Mouse (Mus musculus) gastrocnemius, postnatal 36 days (tissue): ENCODE measurements around the gene Prdm16. TPM values are rescaled to one million over a fixed set of nuclear protein-coding genes. Genes with fewer than 3 reads are reported as not detected.

Experiments used
- DNase-seq, 2 experiments: peaks; one replicate each; pipeline ENCODE4 v3.0.0; 2022
- intact Hi-C: fragments of 180-260 bp; cut with DNase I; formaldehyde crosslinking; loops from one replicate; pipeline ENCODE4 v1.15.1; 2025
- total RNA-seq, 2 experiments: library from RNA; stranded (reverse); gene quantifications; 2 replicates each; pipeline ENCODE4 v1.2.3; 2021

Prdm16 gene
- total RNA-seq, 2 experiments from 2014 or later: 1.3 to 2.4 TPM

- DNase-seq: no peak
- intact Hi-C loops: no loop called here
These were observed 66.8 kb downstream of the Prdm16 start for GRCm38 (mm10) chr4:154569845-154570244.

DNA sequence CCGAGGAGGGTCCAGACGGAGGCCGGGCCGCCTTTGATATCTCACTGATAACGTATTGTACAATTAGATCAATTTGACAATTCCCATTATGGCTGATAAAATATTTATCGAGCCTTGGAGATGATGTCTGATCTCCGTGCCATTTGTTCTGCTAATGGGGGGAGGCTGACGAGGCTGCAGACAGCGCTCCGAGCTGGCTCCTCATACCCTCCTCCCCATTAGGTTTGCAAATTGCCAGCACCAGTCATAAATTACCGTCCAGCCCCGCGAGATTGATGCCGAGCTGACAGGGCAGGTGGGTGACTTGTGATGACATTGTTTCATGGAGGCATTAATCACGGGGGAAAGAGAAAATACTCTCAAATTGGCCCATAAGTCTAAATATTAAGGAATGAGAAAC, 67.9 kb downstream of the Prdm16 start:
- no peak for DNase-seq
- intact Hi-C loops: no loop called here

DNA sequence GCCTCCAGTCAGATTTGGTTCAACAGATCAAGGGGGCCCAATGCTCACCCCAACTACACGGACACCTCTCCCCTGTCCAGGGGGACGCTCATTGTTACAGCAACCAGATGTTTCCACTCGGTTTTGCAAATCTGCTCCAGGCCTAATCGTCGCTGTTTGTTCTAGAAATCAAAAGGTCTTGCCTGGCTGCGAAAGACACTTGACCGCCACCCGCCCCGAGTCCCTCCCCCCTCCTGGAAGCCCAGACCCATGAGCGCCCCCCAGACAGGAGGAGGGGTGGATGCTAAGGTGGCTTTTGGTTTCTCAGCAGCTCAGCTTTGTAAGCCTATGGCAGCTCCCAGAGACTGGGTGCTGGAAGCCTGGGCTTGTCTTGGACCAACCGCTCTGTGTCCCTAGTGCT, 68.7 kb downstream of the Prdm16 start:
- no peak for DNase-seq
- intact Hi-C loops: no loop called here

DNA sequence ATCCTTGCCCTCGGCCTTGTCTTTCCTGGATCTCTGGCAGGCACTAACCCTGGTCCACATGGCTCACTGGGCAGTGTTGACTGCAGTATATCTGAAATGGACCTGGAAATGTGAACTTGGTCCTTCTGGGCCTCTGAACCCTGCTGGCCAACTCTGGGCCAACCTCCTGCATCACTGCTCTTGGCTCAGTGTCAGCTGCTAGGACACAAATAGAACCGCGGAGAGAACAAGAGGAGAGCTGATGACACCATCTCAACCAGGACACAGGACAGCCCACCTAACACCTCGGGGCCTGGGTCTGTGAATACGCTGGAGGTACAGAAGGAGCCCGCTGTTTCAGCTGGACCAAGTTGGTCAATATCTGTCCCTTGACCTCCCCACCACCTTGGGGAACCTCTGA, 73.5 kb downstream of the Prdm16 start:
- no peak for DNase-seq
- intact Hi-C loops: no loop called here

GRCm38 (mm10) chr4:154558041-154558440, 78.6 kb downstream of the Prdm16 start:
- no peak for DNase-seq
- intact Hi-C loops: no loop called here

DNA sequence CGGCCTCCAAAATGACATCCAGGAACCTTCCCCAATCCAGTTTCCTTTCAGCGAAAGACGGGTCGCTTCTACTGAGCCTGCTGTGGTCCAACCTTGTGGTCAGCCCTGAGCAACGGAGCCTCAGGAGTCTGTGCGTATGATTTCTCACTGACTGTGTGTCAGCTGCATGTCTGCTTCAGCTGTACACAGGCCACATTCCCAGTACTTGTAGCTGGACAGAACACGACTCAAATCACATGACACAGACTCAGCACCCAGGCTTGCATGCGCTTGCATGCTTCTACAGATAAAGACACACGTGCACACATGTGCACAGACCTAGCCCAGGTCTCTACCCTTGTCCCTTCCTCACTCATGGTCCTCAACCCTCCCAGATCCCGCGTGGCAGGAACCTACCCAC, 79.5 kb downstream of the Prdm16 start:
- DNase-seq: no peak
- intact Hi-C loops: no loop called here

- DNase-seq: no peak
- intact Hi-C loops: no loop called here
These were observed 80.3 kb downstream of the Prdm16 start for GRCm38 (mm10) chr4:154556418-154556817.

- DNase-seq: no peak
- intact Hi-C loops: no loop called here
These were observed 86.7 kb downstream of the Prdm16 start for GRCm38 (mm10) chr4:154549961-154550393.

- DNase-seq: no peak
- intact Hi-C loops: no loop called here
These were observed 87.2 kb downstream of the Prdm16 start for GRCm38 (mm10) chr4:154549497-154549896.

DNA sequence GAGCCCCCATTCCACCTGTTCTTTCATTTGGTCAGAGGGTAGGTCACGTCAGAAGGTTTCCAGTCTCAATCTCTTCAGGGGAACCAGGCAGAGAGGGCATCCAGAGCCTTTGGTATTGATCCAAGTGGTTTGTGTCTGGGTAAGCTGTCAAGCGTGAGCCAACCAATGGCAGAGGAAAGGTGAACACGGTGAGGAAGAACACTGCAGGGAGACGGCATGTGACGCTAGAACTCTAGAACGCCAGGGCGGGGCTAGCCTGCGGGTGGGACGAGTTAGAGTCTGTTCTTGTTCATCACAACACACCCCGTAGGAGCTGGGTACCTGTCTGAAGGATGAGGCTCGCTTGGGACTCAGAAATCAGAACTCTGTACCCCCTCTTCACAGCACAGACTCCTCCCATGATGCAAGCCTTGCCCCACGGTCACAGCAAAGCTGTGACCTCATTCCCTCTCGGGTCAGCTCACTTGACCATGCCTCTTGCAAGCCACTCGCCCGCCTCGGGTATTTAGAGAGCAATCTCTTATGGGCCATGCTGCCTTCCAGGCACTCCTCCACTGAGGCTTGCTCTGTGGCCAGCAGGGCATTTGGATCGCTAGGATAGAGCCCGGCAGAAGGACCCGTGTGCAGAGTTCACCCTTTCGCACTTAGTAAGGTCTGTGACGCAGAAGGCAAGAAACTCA, 89.4 kb downstream of the Prdm16 start:
- DNase-seq: no peak
- intact Hi-C loops: no loop called here

- intact Hi-C loops: no loop called here
- no peak for DNase-seq
These were observed 91.4 kb downstream of the Prdm16 start for GRCm38 (mm10) chr4:154545296-154545695.

DNA sequence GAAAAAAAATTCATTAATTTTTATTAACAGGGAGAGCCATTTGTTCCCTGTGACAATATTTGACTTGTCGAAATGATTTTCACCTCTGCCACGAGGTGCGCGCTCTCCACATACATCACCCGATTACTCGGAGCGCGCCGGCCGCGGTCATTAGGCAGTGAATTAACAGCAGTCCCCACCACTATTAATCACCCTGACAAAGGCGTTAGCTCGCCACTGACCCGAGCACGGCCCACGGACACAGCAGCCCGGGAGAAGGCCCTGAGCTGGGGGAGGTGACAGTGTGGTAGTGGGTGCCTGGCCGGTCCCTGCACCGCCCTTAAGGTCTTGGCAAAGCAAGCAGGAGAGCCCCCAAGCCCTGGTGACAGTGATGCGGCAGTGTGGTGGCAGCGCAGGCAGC, 92.8 kb downstream of the Prdm16 start:
- no peak for DNase-seq
- intact Hi-C loops: loop anchor here (5.0 kb wide), 1 partner anchor 97 kb away; no protein-coding TSS in a partner anchor

GRCm38 (mm10) chr4:154543128-154543527, 93.5 kb downstream of the Prdm16 start:
- DNase-seq: no peak
- intact Hi-C loops: loop anchor here (5.0 kb wide), 1 partner anchor 96 kb away; no protein-coding TSS in a partner anchor

DNA sequence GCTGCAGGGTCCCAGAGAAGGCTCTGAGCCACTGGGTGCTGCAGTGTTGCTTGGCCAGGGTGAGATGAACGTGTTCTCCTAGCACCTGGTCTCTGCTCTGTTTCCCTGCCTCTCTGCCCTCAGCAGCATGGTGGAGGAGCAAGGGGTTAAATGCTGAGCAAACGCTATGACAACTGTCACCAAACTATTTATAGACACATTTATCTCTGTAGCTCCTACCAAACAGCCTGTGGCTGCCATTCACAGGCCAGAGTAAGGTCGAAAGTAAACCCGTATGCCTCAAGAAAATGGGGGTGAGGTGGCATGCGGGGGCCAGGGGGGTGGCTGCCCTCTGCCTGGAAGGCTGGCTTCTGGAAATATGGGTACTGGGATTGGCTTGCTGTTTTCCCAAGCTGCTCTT, 94.1 kb downstream of the Prdm16 start:
- intact Hi-C loops: loop anchor here (5.0 kb wide), 1 partner anchor 95 kb away; no protein-coding TSS in a partner anchor
- no peak for DNase-seq

GRCm38 (mm10) chr4:154541632-154542276, 94.9 kb downstream of the Prdm16 start:
- intact Hi-C loops: loop anchor here (5.0 kb wide), 1 partner anchor 94 kb away; no protein-coding TSS in a partner anchor
- no peak for DNase-seq

DNA sequence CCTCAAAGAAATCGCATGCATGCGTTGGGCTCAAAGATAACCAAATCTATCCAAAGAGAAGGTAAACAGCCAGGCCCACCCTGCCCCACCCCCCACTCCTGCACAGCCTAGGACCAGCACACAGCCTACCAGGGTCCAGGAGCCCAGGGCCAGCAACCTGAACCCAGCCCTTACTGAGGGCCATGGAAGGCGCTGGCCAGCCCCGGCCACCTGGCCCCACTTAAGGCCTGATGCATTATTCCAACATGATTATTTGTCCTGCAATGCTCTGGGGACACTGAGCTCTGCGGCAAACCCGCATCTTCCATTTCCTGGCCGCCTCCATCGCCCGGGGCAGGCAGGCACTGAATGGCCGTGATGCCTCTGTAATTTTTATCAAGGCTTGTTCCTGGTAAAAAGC, 96.0 kb downstream of the Prdm16 start:
- no peak for DNase-seq
- intact Hi-C loops: loop anchor here (5.0 kb wide), 1 partner anchor 93 kb away; no protein-coding TSS in a partner anchor

GRCm38 (mm10) chr4:154539703-154540102, 97.0 kb downstream of the Prdm16 start:
- DNase-seq: no peak
- intact Hi-C loops: loop anchor here (5.0 kb wide), 1 partner anchor 92 kb away; no protein-coding TSS in a partner anchor

- intact Hi-C loops: no loop called here
- no peak for DNase-seq
These were observed 97.9 kb downstream of the Prdm16 start for GRCm38 (mm10) chr4:154538727-154539126.

- intact Hi-C loops: no loop called here
These were observed 100.6 kb downstream of the Prdm16 start for GRCm38 (mm10) chr4:154536110-154536509.

DNA sequence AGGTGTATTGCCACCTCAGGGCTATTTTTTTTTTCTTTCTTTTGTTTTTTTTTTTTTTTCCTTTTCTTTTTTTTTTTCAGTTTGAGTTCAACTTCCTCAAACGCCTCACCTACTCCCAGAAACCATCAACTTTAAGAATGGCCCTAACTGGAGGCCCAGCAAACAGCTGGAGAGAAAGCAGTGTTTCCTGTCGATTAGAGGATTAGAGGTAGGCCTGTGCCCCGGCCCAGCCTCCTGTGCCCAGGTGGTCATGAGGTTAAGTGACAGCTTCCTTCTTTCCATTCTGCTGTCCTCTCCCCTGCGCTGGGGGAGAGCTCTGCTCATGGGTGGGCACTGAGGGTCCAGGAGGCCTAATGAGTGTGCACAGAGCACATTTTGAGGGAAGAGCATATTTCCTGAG, 105.3 kb downstream of the Prdm16 start:
- intact Hi-C loops: no loop called here
- DNase-seq: no peak

More at GRCm38 (mm10) chr4:154536110-154536509, 100.6 kb downstream of the Prdm16 start:
- DNase-seq: no peak

- intact Hi-C loops: no loop called here
These were observed 106.3 kb downstream of the Prdm16 start for GRCm38 (mm10) chr4:154530336-154530735.

DNA sequence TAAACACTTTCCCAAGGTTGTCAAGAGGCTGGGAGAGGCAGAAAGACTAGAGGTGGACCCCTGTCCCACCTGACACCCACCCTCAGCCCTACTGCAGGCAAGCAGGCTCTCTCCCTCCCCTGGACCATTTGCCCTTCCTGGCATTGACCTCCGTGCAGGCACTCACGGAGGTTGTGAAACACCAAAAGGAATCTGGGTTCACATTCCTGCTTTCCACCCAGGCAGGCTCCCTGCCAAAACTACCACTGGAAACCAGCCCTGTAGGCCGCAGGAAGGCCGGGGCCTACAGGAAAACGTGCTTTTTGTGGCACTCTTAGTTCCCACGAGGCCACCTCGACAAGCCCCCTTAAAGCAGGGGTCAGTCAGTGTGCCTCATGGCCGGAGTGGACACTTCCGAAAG, 109.2 kb downstream of the Prdm16 start:
- intact Hi-C loops: no loop called here
- peak; percentile 32 to 43 for DNase-seq

More at GRCm38 (mm10) chr4:154530336-154530735, 106.3 kb downstream of the Prdm16 start:
- no peak for DNase-seq
